Mouse (Mus musculus): ENCODE measurements around the gene Hoxa4.

The Hoxa4 gene

GRCm38 (mm10) chr6:52228475-52229465, 37.2 kb upstream of the Hoxa4 start:
- DNase-seq: no peak

GRCm38 (mm10) chr6:52227470-52228222, 36.1 kb upstream of the Hoxa4 start:
- no peak for DNase-seq

DNA sequence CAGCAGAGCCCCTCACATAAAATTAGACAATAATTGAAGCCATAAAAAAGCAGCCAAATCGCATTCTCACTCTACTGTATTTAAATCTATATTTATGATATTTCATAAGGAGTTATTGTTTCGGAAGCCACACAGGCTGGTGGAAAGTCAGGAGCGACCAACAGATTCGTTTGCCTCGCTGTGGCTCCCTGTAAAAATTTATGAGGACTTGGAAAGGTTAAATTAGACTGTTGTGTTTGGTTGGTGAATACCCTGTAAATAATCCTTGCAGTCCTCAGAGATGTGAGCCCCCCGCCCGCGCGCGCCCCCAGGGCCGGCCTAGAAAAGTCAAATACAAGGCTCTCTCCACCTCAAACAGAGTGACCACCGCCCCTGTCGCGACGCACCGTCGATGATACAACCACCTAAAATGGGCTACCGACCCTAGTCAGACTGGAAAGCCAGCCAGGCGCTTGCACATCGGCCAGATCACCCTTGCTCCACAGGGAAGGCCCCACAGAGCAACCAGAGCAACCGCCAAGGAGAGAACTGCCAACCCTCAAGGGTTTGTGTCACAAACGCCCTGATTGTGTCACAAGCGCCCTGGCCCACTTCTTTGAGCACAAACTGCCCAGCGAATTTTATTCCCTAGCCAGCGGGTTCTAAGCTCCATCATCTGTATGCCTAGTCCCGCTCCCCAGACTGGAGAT, 35.2 kb upstream of the Hoxa4 start:
- DNase-seq: no peak

DNA sequence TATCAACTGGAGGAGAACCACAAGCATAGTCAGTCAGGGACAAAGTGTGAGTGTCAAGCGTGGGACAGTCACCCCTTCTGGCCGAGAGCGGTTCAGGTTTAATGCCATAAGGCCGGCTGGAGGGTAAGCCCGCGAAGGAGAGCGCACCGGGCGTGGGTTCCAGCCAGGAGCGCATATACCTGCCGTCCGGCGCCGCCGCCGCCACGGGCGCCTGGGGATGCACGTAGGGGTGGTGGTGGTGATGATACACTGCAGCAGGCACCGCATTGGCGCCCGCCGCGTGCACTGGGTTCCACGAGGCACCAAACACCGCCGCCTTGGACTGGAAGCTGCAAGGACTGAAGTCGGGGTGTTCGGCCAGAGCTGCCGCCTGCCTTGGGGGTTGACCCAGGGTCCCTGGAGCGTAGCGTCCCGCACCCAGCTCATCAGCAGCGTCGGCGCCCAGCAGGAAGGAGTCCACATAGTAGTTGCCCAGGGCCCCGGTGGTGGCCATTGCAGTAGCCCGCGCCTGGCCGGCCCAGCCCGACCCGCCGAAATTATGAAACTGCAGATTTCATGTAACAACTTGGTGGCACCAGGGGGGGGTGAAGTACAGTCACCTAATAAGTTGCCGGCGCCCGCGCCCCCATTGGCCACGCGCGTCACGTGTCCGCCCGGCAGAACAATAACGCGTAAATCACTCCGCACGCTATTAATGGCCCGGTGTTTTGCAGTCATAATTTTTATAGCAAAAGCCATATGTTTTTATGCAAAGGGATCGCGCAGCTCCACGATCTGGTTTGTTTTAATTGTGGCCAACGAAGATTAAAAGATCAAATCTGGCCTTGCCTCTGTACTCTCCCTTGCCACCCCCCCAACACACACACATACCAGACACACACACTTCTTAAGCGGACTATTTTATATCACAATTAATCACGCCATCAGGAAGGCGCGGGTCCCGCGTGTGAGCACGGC, 34.3 kb upstream of the Hoxa4 start:
- DNase-seq: no peak

- DNase-seq: no peak
These were observed 33.5 kb upstream of the Hoxa4 start for GRCm38 (mm10) chr6:52224895-52225611.

- DNase-seq: no peak
These were observed 32.6 kb upstream of the Hoxa4 start for GRCm38 (mm10) chr6:52223939-52224760.

DNA sequence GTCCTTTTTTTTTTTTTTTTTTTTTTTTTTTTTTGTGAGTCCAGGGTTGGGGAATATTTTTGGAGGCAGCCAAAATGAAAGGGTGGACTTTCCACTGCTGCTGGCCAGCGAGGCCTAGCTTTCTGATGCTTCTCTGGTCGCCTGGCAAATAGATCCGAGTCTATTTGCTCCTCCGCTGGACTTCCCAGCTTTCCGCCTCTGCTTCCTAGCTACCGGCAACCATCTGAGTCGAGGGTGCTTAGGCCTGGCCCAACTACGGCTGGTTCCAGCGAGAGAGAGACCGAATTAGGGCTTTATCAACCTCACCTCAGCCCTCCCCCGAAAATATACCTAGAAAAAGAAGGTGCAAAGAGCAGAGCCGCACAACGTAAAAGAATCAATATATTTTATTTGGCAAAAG, 31.2 kb upstream of the Hoxa4 start:
- no peak for DNase-seq

DNA sequence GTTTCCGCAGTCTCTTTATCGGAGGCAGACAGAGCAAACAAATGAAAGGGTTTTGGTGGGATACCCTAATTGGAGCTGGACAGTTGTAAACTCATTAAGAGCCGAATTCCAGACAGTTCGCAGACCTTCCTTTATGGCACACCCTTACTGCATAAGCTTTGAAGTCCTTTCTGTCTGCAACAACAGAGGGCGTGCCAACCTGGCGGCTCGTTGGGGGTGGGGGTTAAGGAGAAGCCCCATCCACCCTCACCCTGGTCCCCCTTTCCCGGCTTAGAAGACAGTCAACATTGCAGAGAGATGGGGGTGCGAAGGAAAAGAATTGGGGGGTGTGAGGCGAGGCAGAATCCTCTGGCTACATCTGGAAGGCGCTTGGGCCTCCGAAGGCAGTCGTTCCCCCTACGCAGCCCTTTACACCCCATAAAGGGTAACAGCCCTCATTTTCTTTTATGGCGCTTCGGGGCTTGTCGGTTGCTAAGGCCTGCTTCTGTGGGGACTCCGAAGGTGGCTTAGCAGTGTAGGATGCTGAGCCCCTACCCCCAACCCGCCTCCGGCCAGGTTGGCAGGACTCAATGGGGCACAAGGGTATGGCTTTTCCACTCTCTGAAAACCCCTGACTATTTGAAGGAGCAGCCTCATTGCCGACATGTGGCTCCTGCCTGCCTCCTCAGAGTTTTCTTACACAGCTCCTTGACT, 30.6 kb upstream of the Hoxa4 start:
- no peak for DNase-seq

- peak; percentile 80 for DNase-seq
These were observed 29.9 kb upstream of the Hoxa4 start, which contains the start of gene Hoxa7 for GRCm38 (mm10) chr6:52221337-52221992. Hoxa7 (minus strand) TSS chr6:52221854.

- DNase-seq: no peak
These were observed 29.3 kb upstream of the Hoxa4 start for GRCm38 (mm10) chr6:52220865-52221310.

DNA sequence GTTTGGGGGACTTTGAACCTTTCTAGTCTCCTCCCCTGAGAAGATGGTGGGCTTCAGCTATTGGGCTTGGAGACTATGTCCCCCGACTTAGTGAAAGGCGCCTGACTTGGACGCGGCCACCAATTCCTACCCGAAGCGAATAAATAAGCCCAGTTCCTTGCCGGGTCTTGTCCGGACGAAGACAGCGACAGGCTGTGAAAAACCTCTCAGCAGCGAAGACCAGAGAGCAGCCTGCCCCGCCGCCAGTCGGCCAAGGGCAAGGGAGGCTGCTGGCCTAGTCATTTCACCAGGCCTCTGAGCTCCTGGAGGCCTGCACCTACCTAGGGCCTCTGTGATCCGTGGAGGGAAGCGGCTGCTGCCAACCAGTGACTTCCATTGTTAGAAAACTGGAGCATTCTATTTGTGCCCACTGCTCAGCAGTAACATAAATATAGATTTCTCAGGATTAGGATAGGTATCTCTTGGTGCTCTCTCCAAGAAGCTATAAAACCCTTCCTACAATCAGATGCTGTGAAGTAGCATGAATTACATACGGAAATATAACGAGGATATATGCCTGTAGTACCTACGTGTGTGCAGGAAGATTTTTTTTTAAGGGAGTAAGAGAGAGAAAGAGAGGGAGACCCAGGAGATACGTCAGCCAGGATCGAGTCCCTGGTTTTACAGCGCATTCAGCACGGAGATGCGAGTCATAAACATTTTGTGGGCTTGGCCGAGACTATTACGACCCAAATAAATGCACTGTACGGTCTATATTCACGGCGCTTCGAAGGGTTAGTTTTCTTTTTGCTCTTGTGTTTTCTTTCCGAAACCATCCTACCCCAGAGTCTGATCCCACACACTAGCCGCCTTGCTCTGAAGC, 28.7 kb upstream of the Hoxa4 start:
- no peak for DNase-seq

- no peak for DNase-seq
These were observed 27.8 kb upstream of the Hoxa4 start for GRCm38 (mm10) chr6:52219234-52219942.

DNA sequence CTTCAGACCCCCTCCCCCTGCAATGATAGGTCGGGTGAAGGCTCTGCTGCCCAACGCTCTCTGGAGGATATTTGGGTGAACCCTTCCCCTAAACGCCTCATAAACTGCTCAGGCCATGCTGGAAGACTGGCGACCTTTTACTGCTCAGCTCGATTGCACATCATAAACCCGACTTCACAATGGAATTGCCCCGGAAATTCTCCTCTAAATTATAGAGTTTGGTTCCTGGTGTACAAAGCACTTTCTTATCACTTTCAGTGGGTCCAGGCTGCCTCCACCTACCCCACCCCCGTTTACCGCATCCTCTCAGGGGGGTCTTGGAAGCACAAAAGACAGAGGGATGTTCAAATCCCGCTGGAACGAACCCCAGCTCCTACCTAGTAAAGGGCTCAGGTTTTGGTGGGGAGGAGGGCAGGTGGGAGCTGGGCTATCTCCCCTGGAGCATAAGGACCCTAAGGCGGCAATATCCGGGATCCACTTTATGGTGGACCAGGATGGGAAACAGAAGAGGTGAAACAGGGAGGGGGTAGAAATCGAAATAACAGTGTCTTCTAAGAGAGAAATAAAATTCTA, 27.2 kb upstream of the Hoxa4 start:
- DNase-seq: no peak

DNA sequence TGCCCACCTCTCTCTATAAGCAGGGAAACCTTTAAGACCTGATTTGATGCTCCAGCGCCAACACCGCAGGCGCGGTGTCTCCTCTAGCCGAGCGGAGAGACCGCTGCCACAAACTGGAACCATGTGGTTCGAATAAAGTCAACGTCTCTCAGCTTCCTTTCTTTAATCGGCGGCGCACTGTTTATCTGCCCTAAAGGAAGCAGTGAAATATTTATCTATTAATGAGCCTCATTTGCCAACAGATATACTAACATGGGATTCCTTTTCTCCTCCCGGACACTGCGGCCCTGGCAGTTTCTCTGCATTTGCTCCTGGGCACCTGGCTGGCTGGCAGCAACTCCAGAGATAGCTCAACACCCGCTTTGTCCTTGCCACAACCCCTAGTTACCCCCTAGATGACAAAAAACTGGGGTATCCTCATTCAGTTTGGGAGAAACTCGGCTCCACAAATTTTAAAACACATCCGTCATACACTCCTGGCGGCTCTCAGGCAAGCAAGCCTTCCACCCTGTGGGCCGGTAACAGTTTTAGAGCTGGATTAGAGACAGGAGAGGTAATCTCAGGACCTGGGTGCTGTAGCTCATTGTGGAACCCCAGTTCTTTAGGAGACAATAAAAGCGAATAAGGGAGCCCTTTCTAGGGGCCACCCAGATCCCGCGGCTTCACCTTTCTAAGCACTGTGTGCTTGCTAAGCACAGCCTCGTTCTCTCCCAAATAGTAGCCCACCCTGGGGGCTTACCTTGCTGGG, 26.5 kb upstream of the Hoxa4 start:
- no peak for DNase-seq

DNA sequence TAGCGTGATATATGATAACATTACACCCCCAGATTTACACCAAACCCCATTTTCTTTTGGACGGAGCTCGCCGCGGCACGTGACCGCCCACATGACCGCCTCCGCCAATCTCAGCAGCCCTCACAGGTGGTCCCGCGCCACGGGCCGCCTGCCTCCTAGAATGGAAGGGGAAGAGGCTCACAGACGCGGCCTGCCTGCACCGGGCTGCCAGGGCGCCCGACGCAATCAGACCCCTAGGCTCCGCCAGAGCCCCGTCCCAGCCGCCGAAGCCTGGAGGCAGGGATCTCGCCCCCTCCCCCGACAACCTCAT, 25.9 kb upstream of the Hoxa4 start:
- no peak for DNase-seq

DNA sequence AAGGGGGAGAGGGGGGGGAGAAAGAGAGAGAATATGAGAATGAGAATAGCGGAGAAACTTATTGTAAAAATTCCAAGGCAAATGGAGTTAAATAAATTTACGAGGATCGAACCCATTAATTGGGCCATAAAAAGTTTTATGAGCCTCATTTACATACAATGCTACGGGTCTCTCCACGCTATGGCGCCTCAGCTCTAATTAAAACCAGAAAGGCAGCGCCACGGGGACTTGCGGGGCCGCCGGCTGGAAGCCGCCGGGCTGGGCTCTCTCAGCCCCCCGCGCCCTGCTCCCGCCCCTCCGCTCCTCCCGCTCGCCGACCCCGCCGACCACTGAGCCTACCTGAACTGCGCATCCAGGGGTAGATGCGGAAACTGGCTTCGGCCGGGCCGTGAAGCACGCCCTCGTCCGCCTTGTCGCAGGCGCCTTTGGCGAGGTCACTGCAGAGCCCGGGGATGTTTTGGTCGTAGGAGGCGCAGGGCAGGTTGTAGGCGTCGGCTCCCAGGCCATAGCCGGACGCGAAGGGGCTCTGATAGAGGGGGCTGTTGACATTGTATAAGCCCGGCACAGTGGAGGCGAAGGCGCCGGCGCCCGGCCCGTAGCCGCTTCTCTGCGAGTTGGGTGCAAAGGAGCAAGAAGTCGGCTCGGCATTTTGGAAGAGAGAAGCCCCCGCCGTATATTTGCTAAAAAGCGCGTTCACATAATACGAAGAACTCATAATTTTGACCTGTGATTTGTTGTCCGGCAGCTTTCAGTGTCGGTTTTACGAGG, 25.3 kb upstream of the Hoxa4 start:
- DNase-seq: no peak
